Mouse (Mus musculus) C2C12 (cell line): Measurements from ENCODE around the gene Gng7.

Experiments used
- CTCF ChIP-seq: IDR thresholded peaks from one replicate; pipeline ENCODE4 v1.5.1; 2011; ENCODE audit not compliant: control insufficient read depth, insufficient read depth, insufficient read length
- MYOD1 ChIP-seq: IDR thresholded peaks from one replicate; pipeline ENCODE4 v1.6.1; 2011; ENCODE audit warnings: low read depth; ENCODE audit not compliant: control insufficient read depth, insufficient read length
- MYOG ChIP-seq: IDR thresholded peaks from one replicate; pipeline ENCODE4 v1.6.1; 2011; ENCODE audit not compliant: control insufficient read depth, insufficient read length; ENCODE audit errors: extremely low read depth
- USF1 ChIP-seq: IDR thresholded peaks from one replicate; pipeline ENCODE4 v1.6.1; 2011; ENCODE audit warnings: low read depth, mild to moderate bottlenecking, control low read depth, moderate library complexity

GRCm38 (mm10) chr10:80989446-80989845 is 25.3 kb downstream of the Gng7 start:
- TF ChIP-seq MYOG: no peak
- TF ChIP-seq CTCF: no peak
- no peak for TF ChIP-seq MYOD1
- no peak for TF ChIP-seq USF1
